Mouse (Mus musculus) G1E (cell line): ENCODE measurements at regions not wholly inside any gene's neighbourhood (a gene's known extent, or its start where the extent isn't known, plus 50 kb on each side); places are given as distances from the start of the nearest gene placed in this dataset.

ENCODE experiments used
- CTCF ChIP-seq: IDR thresholded peaks from 2 replicates; pipeline ENCODE4 v1.5.1; 2012; ENCODE audit warnings: low read depth, low read length, inconsistent platforms, mixed read lengths
- GATA1 ChIP-seq: IDR thresholded peaks from 2 replicates; pipeline ENCODE4 v1.6.1; 2012; ENCODE audit warnings: borderline replicate concordance, low read length, inconsistent platforms, mixed read lengths
- GATA2 ChIP-seq: IDR thresholded peaks from 2 replicates; pipeline ENCODE4 v1.6.1; 2012; ENCODE audit warnings: low read depth, low read length, inconsistent platforms, borderline replicate concordance
- TAL1 ChIP-seq: conservative IDR thresholded peaks from 2 replicates; pipeline ENCODE4 v1.6.1; 2012; ENCODE audit warnings: low read depth, low read length, inconsistent platforms, mixed read lengths

- TF ChIP-seq GATA1 (no peak), CTCF (no peak), TAL1 (no peak), GATA2 (no peak)
Observed at GRCm38 (mm10) chr7:98777304-98777849, 57.5 kb upstream of the Wnt11 start.
